Mouse (Mus musculus) urinary bladder, postnatal 36 days (tissue): ENCODE results near the gene Vmn2r89.
"Not testable (repeated sequence)": the region's sequence is repeated elsewhere in the genome, so short reads cannot be mapped to it uniquely, and the experiment has no call there.

Source experiments
- DNase-seq, 2 experiments: peaks; one replicate each; pipeline ENCODE4 v3.0.0; 2022; ENCODE audit warnings: low spot score in 2 of 2, mixed read lengths in 1 of 2

The Vmn2r89 gene

DNA sequence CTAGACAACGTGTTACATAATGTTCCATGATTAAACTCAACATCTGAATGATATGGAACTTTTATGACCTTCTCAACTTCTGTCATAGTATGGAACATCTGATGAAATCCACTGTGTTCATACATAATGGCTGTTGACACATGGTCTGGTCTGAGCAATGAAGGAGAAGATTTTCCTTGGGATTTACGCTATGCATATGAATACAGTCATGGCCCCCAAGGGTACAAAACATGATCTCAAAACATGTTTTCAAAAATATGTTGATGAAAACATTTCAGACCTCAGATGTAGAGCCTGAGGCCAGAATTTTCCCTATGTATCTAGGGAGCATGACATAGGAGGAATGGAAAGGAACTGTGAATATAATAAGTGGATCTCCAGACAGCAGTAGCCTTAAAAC is at the start of gene Vmn2r89:
TSS of gene Vmn2r89 (plus strand) at position 301 of the 400 bp plus-strand sequence.
- not testable (repeated sequence) for DNase-seq

DNA sequence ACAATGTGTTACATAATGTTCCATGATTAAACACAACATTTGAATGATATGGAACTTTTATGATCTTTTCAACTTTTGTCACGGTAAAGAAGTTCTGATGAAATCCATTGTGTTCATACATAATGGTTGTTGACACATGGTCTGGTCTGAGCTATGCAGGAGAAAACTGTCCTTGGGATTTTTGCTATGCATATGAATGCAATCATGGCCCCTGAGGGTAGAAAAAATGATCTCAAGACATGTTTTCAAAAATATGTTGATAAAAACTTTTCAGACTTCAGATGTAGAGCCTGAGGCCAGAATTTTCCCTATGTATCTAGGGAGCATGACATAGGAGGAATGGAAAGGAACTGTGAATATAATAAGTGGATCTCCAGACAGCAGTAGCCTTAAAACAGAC is 41.1 kb upstream of the Vmn2r89 start, which contains the start of gene Vmn2r88:
TSS of gene Vmn2r88 (plus strand) at position 301 of the 400 bp plus-strand sequence.
- DNase-seq, result no peak

DNA sequence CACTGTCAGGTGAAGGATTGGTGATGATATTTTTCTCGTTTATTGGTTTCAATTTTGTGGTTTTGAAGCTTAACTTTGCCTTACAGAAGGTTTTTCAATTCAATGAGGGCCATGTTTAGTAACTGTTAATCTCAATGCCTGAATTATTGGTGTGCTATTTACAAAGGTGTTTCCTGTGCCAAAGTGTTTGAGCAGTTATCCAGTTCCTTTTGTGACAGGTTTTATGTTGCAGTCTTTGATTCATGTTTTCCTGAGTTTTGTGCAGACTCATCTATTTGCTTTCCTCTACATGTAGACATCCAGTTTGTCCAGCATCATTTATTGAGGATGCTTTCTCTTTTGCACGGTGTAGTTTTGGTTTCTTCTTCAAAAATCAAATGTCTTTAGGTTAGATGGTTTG is 27.8 kb upstream of the Vmn2r89 start:
- DNase-seq, result no peak

DNA sequence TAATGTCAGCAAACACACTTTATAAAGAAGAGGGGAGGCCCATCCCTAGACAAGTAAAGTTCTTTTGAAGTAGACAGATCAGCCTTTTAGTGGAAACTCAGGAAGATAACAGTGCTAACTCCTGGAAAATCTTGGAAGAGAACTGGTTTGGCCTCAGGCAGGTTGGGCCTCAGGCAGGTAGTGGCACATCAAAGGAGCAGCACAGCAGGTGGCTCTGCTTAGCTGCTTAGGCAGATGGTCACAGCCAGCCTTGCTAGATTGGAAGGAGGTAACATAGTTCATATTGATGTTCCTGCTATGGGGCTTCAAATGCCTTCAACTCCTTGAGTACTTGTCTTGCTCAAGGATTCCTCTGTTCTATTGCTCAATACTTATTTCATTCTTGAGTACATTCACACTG is 21.5 kb upstream of the Vmn2r89 start:
- DNase-seq, result not testable (repeated sequence)

DNA sequence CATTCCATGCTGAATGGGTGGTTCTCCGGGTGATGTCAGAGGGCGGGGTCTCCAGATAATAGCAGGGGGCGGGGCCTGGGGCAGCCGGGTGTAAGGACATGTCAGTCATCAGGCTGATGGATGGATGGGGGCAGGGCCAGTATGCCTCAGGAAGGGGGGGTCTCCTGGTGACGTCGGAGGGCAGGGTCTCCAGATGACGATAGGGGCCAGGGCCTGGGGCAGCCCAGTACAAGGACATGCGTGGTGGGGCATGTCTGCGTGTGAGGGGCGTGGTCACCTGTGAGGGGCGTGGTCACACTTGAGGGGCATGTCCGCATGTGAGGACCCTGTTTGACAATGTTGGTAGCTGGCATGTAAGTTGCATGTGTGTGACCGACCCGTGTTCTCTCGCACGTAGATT is 17.1 kb upstream of the Vmn2r89 start:
- no peak for DNase-seq

DNA sequence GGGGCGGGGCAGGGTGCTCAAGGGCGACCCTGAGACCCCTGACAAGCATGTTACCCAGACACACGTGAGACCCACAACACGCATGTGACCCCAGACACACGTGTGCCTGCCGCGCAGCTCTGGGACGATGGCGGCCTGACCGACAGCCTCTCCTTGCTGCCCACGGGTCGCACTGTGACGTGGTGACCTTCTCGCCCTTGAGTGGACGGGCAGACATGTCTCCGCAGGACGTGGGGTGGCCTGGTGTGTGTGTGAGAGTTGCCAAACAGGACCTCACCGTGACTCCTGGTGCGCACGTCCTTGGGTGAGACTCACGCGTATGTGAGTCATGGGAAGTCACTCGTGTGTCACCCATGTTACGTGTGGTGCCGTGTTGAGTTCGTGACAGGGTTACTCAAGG is 16.6 kb upstream of the Vmn2r89 start:
- DNase-seq, result no peak

DNA sequence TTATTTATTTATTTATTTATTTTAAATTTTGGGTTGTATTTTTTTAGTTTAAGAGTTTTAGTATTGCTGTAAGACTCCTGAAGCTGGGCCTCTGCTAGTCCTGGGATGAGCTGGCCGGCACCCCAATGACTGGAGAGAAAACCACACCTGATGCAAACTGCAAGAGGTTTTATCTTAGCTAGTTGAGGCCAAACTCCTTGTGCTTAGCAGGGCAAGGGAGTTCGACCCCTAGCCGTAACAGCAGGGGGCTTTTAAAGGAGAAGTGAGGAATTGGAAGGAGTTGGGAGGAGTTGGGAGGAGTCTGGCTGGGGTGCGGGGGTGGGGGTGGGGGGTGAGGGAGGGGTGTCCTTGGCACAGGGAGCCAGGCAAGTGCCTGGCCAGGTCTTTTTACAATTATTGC is 12.7 kb upstream of the Vmn2r89 start:
- no peak for DNase-seq

DNA sequence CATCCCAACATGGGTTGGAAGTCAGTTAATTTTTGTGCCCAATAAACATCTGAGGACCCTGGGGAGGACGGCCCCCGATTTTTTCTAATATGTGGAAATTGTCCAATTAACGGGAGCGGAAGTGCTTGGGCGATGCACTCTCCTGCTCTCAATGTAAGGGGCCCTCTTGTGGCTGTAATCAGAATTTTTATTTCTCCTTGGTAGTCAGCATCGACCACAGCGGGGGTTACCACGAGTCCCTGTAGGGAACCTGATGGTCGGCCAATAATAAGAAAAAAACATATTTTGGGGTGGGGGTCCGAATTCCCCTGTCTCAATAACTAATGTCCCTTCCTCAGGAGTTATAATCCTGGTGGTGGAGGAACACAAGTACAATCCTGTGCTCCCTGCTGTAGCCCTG is 28.6 kb downstream of the Vmn2r89 start:
- not testable (repeated sequence) for DNase-seq

DNA sequence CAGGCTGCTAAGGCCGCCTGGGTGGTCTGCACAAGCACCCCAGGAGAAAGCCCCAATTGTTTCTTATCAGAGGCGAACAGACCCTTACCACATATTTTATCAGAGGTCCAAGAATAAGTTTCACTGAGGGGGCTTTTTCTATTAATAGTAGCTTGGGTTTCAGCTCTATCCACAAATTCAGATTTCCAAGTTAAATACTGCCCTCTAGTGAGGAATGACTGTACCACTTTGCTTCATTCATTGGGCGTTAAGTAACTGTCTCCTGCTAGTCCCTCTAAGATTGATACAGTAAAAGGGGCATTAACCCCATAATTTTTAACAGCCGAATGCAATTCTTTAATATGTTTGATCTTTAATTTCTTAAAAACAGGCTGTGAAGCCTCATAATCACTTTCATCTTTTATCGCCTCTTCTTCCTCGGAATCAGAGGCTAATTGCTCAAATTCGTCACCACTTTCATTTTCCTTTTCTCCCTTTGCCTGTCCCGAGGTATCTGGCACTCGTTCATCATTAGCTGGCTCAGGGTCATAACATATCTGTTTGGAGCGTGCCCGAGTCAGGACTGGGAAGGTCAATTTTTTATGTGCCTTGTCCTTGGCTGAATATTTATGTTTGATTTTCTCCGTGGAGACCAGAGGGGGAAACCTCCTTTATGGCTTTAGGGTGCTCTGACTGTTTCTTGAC is 29.8 kb downstream of the Vmn2r89 start:
- DNase-seq, result not testable (repeated sequence)

DNA sequence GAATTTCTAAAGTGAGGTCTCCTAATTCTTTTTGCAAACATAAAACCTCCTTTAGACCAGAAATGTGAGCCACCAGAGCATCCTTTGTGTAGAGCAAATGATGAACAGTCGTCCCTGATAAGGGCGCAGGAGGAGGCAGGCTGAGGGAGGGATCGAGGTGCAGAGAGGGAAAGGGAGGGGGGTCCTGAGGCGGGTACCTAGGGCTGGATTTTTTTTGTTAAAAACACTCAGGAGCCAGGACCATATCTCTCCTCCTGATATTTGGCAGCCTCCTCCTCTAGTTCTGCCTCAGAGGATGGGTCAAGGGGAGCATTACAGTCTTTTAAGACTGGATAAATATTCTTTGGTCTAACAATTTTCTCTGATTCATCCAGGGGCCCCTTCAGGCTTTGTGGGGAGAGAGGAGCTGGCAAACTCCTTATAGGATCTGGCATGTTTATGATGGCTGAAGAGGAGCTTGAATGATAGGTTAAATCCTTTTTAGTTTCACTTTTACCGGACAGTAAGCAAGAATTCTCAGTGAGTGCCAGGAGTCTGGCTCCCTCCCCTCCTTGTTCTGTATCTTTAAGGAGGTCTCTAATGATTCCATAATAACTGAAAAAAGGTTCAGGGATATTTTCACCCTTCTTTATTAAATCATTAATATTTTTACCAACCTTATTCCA is 30.5 kb downstream of the Vmn2r89 start:
- no peak for DNase-seq

DNA sequence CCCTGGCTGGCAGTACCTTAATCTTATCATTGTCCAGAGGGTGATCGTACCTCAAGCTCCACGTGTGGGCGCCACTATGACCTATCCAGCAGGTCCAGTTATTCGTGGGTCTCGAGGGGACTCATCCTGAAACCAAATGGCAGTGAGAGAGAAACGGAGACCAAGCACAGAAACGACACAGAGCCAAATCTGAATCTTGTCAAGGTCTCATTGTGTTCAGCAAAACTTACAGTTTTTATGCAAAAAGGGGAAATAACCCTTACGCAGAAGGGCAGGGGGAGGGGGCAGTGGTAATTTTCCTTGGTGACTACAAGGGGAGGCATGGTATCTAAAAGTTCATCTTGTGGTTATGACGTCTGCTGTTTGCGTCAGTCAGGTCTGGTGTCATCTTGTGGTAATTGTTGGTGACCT is 31.3 kb downstream of the Vmn2r89 start:
- not testable (repeated sequence) for DNase-seq

DNA sequence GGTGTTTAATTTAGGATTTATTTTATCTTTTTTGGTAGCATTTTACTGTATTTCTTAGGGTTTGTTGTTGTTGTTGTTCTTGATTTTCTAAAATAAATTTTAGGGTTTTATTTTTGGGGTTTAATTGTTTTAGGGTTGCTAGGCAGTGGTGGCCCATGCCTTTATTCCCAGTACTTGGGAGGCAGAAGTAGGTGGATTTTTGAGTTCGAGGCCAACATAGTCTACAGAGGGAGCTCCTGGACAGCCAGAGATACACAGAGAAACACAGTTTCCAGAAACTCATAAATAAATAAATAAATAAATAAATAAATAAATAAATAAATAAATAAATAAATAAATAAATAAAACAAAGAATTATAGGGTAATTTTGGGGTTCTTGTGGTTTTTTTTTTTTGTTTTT is 32.0 kb downstream of the Vmn2r89 start:
- DNase-seq, result no peak

DNA sequence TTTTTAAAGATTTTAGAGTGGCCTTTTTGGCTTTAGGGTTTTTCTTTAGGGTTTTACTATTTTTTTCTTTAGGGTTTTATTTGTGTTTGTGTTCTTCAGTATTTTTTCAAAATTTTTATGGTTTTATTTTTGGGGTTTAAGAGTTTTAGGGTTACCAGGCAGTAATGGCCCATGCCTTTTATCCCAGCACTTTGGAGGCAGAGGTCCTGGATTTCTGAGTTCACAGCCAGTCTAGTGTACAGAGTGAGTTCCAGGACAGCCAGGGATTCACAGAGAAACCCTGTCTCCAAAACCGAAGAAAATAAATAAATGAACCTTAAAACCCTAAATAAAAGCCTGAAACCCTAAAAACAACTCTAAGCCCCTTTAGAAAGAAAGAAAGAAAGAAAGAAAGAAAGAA is 34.5 kb downstream of the Vmn2r89 start:
- no peak for DNase-seq

DNA sequence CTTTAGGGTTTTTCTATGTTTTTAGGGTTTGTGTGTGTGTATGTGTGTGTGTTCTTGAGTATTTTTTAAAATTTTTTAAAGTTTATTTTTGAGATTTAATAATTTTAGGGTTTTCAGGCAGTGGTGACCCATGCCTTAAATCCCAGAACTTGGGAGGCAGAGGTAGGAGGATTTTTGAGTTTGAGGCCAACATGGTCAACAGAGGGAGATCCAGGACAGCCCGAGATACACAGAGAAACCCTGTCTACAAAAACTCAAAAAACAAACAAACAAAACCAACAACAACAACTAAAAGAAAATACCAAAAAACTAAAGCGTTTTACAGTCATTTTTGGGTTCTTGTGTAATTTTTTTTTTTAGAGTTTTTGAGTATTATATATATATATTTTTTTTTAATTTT is 44.1 kb downstream of the Vmn2r89 start:
- no peak for DNase-seq

DNA sequence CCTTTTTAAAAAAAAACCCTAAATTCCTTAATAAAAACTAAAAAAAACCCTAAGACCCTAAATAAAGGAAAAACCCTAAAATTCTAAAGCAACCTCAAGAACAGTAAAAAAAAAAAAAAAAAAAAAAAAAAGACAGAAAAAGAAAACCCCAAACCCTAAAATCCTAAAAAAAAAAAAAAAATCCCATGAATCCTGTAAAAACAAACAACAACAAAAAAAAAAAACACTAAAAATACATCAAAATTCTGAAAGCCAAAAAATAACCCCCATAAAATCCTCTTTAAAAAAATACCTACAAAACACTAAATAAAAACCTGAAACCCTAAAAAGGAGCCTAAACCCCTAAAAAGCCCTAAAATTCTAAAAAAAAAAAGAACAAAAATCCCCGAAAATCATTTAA is 45.3 kb downstream of the Vmn2r89 start:
- no peak for DNase-seq

DNA sequence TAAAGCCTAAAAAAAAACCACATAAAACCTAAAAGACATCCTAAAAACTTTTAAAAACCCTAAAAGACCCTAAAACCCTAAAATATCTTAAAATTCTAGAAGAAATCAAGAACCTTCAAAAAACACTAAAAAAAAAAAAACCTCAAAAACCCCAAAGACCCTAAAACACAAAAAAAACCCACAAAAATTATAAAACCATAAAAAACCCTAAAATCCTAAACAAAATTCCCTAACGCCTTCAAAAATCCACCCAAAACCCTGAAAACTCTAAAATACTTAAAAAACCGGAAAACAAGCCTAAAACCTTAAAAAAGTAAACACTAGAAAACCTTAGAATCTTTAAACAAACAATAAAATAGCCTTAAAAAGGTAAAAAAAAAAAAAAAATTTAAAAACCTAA is 46.3 kb downstream of the Vmn2r89 start:
- DNase-seq, result no peak

DNA sequence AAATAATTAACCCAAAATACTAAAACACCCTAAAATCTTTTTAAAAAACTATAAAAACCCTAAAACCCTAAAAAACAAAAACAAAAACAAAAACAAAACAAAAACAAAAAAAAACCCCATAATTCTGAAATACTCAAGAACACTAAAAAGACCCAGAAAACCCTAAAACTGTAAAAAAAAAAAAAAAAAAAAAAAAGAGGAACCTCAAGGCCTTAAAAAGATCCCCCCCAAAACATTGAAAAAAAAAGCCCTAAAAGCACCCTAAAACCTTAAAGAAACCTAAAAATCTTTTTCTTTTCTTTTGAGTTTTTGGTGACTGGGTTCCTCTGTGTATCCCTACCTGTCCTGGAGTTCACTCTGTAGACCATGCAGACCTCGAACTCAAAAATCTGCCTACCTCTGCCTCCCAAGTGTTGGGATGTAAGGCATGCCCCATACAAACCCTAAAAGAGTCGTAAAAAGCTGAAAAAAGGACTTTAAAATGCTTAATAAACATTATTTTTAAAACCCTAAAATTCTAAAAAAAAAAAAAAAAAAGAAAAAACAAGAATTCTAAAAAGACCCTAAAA is 48.1 kb downstream of the Vmn2r89 start:
- DNase-seq, result no peak

DNA sequence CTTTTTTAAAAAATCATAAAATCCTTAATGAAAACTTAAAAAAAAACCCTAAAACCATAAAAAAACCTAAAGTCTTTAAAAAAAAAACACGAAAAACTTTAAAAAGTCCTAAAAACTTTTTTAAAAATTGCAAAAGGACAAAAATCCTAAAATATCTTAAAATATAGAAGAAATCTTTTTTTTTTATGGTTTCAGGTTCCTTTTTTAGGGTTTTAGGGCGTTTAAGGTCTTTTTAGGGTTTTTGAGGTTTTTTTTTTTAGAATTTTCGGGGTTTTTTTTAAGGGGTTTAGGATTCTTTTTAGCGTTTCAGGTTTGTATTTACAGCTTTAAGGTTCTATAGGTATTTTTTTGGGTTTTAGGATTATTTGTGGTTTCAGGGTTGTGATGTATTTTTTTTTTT is 48.8 kb downstream of the Vmn2r89 start:
- DNase-seq, result no peak

DNA sequence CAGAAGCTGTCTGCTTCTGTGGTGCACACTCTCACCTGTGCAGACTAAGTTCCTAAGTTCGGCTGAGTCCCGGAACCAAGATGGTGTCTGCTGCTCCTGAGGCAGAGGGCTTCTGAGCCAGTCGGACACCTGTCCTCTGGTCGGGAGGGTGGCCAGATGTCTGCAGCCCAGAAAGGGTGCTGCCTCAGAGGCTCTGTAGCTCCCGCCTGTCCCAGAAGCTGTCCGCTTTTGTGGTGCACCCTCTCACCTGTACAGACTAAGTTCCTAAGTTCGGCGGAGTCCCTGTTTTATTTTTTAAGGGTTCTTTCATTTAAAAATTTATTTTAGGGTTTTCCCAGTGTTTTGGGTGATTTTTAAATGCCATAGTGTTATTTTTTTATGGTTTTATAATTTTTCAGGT is 55.8 kb downstream of the Vmn2r89 start:
- no peak for DNase-seq
